Mouse (Mus musculus): Measurements from ENCODE around the gene Wfikkn2.

DNA sequence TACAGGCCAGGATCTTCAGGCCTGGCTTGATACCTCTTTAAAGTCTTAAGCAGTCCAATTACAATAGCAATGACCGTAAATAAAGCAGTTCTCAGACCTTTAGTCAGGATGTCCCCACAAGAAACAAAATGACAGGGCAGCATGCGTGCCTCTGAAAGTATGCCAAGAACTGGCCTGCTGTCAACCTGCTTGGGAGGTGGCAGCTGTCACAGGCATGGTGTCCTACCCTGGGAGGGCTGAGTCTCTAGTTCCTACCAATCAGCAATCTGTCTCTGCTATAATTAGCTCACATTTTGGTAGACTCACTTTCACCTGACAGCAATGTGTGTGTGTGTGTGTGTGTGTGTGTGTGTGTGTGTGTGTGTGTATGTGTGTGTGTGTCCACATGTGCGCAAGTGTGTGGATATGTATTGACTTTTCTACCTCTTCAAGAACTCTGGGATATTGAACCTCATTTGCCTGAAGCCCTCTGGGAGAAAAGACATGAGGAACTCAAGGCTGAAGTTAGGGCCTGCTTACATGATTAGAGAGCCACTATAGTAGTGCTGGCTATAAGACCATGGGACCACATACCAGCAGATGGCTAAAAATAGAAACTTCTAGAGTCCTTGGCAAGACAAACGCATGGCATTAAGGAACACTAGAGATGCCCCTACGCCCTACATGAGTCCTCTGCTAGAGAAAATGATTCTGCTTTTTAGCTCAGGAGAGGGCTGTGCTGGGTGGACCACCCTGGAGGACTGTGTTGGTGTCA lies 16.4 kb downstream of the Wfikkn2 start:
- TF ChIP-seq GATA1 (IDR thresholded peaks at IDR 0.05; ENCODE audit: borderline replicate concordance, low read length) = no peak
- no peak for TF ChIP-seq FLI1 (IDR thresholded peaks at IDR 0.05; ENCODE audit: low read length)
